Mouse (Mus musculus) thymus, adult 2 months (tissue): ENCODE data around the gene Gabrb1.

Source experiments
- CTCF ChIP-seq: fragments of 200-500 bp; IDR thresholded peaks from 2 replicates; pipeline ENCODE4 v1.5.1; 2012; ENCODE audit warnings: mild to moderate bottlenecking, control low read depth, low read length, moderate library complexity, borderline replicate concordance; ENCODE audit not compliant: control insufficient read depth, poor library complexity, insufficient read depth; ENCODE audit errors: extremely low read depth
- POLR2A ChIP-seq: fragments of 200-500 bp; IDR thresholded peaks from 2 replicates; pipeline ENCODE4 v1.6.1; 2012; ENCODE audit warnings: mild to moderate bottlenecking, low read length, control low read depth, moderate library complexity; ENCODE audit not compliant: control insufficient read depth, poor library complexity, insufficient read depth; ENCODE audit errors: extremely low read depth

- TF ChIP-seq CTCF = no peak
- no peak for TF ChIP-seq POLR2A
Measured at GRCm38 (mm10) chr5:72191154-72191553, 533.2 kb downstream of the Gabrb1 start.
